Comparison of ENCODE assay signal across 16 mouse cellular contexts in genomic region chr17:30764276-30764675, GRCm38 (mm10).
"Had no signal": no experiment of that assay in that cellular context is flagged by ENCODE, and none has a peak within 500 bp of the region (broad histone marks: within the 10 kb centered on the region; RNA-seq: fewer than 3 reads in every experiment).

No protein-coding gene starts in this region.

- H3K4me3 ChIP-seq: neural tube, embryonic 13.5 days; neural tube, embryonic 15.5 days; stomach, embryonic 15.5 days had no signal

- H3K4me1 ChIP-seq: neural tube, embryonic 13.5 days; neural tube, embryonic 15.5 days; stomach, embryonic 15.5 days had no signal

- H3K27me3 ChIP-seq: neural tube, embryonic 13.5 days; neural tube, embryonic 15.5 days; stomach, embryonic 15.5 days had no signal

- DNase-seq: retina, postnatal 1 day; right cerebral cortex, adult 18-20 months; right cerebral cortex, postnatal 14 days; right cerebral cortex, postnatal 25 days; right cerebral cortex, postnatal 4 days; spleen, adult 18-20 months; thymus, adult 18-20 months; thymus, adult 2 months; thymus, postnatal 14 days; thymus, postnatal 25 days; thymus, postnatal 36 days; thymus, postnatal 4 days had no signal

- H3K9me3 ChIP-seq: neural tube, embryonic 15.5 days; stomach, embryonic 15.5 days had no signal

- H3K27ac ChIP-seq: neural tube, embryonic 13.5 days; neural tube, embryonic 15.5 days; stomach, embryonic 15.5 days; stomach, postnatal 0 days had no signal

- H3K36me3 ChIP-seq: neural tube, embryonic 13.5 days; neural tube, embryonic 15.5 days; stomach, embryonic 15.5 days had no signal
